Mouse (Mus musculus) G1E (cell line): ENCODE results near the gene Efna2. TPM values are rescaled to one million over a fixed set of nuclear protein-coding genes. Genes with fewer than 3 reads are reported as not detected.

Source experiments
- ATAC-seq: 2 replicates; pipeline ENCODE4 v1.8.0; 2016; ENCODE audit warnings: mild to moderate bottlenecking; ENCODE audit not compliant: insufficient number of reproducible peaks, poor library complexity, low FRiP score, severe bottlenecking; ENCODE audit errors: extremely low read depth
- DNase-seq: peaks from one replicate; pipeline ENCODE4 v3.0.0; 2012; ENCODE audit warnings: low spot score
- H3K27me3 ChIP-seq: 2 replicates; pipeline ENCODE4 v1.6.1; 2012; ENCODE audit warnings: mild to moderate bottlenecking, low read length, inconsistent platforms; ENCODE audit not compliant: insufficient read depth
- H3K36me3 ChIP-seq: replicated peaks from 2 replicates; pipeline ENCODE3; 2012; ENCODE audit warnings: mild to moderate bottlenecking, inconsistent platforms
- H3K4me1 ChIP-seq: 2 replicates; pipeline ENCODE4 v1.6.1; 2012; ENCODE audit warnings: low read depth, low read length, inconsistent platforms, mixed read lengths; ENCODE audit not compliant: insufficient read depth
- H3K4me3 ChIP-seq: 2 replicates; pipeline ENCODE4 v1.5.1; 2012; ENCODE audit warnings: low read depth, mild to moderate bottlenecking, inconsistent platforms, low read length, moderate library complexity, mixed read lengths
- H3K9me3 ChIP-seq: replicated peaks from 2 replicates; pipeline ENCODE4 v1.6.1; 2012; ENCODE audit warnings: inconsistent platforms
- CTCF ChIP-seq: IDR thresholded peaks from 2 replicates; pipeline ENCODE4 v1.5.1; 2012; ENCODE audit warnings: low read depth, low read length, inconsistent platforms, mixed read lengths
- GATA1 ChIP-seq: IDR thresholded peaks from 2 replicates; pipeline ENCODE4 v1.6.1; 2012; ENCODE audit warnings: borderline replicate concordance, low read length, inconsistent platforms, mixed read lengths
- GATA2 ChIP-seq: IDR thresholded peaks from 2 replicates; pipeline ENCODE4 v1.6.1; 2012; ENCODE audit warnings: low read depth, low read length, inconsistent platforms, borderline replicate concordance
- POLR2AphosphoS5 ChIP-seq: IDR thresholded peaks from 2 replicates; pipeline ENCODE4 v1.6.1; 2012; ENCODE audit warnings: low read depth, low read length, inconsistent platforms; ENCODE audit not compliant: insufficient replicate concordance
- TAL1 ChIP-seq: conservative IDR thresholded peaks from 2 replicates; pipeline ENCODE4 v1.6.1; 2012; ENCODE audit warnings: low read depth, low read length, inconsistent platforms, mixed read lengths
- polyA plus RNA-seq: library from polyadenylated mRNA; stranded (reverse); fragments of >175 nt; gene quantifications from 2 replicates; pipeline ENCODE4 v1.2.3, GENCODE M21; 2012
- total RNA-seq, 2 experiments: library from RNA; stranded (forward) in 1 of 2; stranded (reverse) in 1 of 2; fragments of 200-1000 nt in 1 of 2; fragments of >200 nt in 1 of 2; fragmentation: Nextera tagmentation in 1 of 2; gene quantifications; 2 replicates each; pipeline ENCODE4 v1.2.3; 2014 to 2017

The Efna2 gene
- not detected in 2 replicates for total RNA-seq (2014; fragmentation: Nextera tagmentation)
- not detected in 2 replicates for total RNA-seq (2017)
- polyA plus RNA-seq = 0.18 and 0.20 TPM in 2 replicates

DNA sequence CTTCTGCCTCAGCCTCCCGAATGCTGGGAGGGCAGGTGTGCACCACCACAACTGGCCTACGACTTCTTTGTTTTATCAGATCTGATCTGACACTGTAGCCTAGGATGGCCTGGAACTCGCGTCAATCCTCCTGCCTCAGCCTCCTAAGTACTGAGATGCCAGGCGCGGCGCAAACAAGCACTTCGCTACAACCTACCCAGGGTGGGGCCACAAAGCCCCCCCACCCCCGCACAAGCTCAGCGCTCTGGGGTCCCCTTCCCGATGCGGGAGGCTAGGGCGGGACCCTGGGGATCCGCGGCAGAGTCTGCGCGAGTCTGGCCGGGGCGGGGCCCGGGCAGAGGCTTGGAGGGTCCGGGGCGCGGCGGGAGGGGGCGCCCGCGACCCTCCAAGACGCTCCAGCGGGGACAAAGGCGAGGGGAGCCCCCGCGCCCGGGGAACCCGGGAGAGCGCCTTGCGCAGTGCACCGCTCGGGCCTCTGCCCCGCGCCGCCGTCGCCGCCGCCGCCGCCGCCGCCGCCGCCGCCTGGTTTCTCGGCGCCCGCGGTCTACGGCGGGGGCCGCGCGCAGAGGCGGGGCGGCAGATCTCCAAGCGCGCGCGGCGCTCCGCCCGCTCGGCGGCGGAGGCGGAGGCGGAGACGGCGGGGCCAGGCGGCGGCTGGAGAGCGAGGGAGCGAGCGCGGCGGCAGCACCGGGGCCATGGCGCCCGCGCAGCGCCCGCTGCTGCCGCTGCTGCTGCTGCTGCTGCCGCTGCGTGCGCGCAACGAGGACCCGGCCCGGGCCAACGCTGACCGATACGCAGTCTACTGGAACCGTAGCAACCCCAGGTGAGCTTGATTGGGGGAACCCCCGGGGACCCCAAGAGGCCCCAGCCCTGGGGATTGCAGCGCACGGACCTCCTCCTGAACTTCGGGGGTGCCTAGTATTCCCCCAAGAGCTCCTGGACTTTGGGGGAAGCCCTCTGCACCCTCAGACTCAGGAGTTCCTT, at the start of gene Efna2:
Gene Efna2 (plus strand): TSS at position 415 of the 984 bp plus-strand sequence.
- Histone ChIP-seq H3K9me3 (no peaks in the 10 kb centered on the region), H3K4me1 (peaks cover 23% of the 10 kb centered on the region), H3K4me3 (peak within 1 kb of the TSS; percentile 63; the same call in 1 of the 2 replicates), H3K27me3 (peaks cover 65% of the 10 kb centered on the region), H3K36me3 (peaks cover 24% of the 10 kb centered on the region)
- TF ChIP-seq GATA2 = no peak
- no peak for TF ChIP-seq GATA1
- no peak for TF ChIP-seq CTCF
- TF ChIP-seq POLR2AphosphoS5 = no peak
- TF ChIP-seq TAL1 = no peak
- no peak for ATAC-seq
- no peak for DNase-seq

DNA sequence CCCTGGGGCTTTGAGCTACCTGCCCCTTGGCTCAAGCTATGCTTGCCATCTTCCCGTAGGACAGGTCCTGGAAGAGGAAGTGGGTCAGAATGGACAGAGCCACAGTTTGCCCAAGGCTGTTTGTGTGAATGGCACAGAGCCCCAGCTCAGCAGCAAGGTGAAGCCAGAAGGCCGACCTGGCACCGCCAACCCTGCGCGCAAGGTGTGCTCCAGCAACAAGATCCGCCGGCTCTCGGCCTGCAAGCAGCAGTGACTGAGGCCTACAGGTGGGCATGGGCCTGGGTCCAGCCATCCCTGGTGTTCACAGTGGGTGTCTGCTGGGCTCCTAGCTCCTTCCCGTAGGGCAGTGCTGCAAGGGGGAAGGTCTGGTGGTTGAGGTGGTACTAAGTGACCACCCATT, 49.4 kb upstream of the Efna2 start:
- Histone ChIP-seq H3K9me3 (peaks cover 7% of the 10 kb centered on the region; the same call in 1 of the 2 replicates), H3K4me3 (no peak overlapping the region), H3K27me3 (no peaks in the 10 kb centered on the region; the same call in 1 of the 2 replicates), H3K36me3 (peaks cover 100% of the 10 kb centered on the region), H3K4me1 (peaks cover 53% of the 10 kb centered on the region)
- ATAC-seq = no peak
- no peak for DNase-seq
- TF ChIP-seq GATA2 (no peak), GATA1 (no peak), POLR2AphosphoS5 (no peak; the same call in 1 of the 2 replicates), TAL1 (no peak), CTCF (no peak)

GRCm38 (mm10) chr10:80130403-80131031, 48.8 kb upstream of the Efna2 start:
- H3K4me3 ChIP-seq = 0 out of 2 replicates have a peak overlapping the region, but pooled peaks have one; percentile 0
- peaks cover 7% of the 10 kb centered on the region; the same call in 1 of the 2 replicates for H3K9me3 ChIP-seq
- peaks cover 100% of the 10 kb centered on the region for H3K36me3 ChIP-seq
- ATAC-seq = no peak; the same call in 1 of the 2 replicates
- TF ChIP-seq GATA2 = no peak
- no peak for TF ChIP-seq CTCF
- TF ChIP-seq POLR2AphosphoS5 = no peak
- no peak for TF ChIP-seq GATA1
- TF ChIP-seq TAL1 = no peak
- H3K27me3 ChIP-seq = no peaks in the 10 kb centered on the region; the same call in 1 of the 2 replicates
- H3K4me1 ChIP-seq = peaks cover 54% of the 10 kb centered on the region
- no peak for DNase-seq

GRCm38 (mm10) chr10:80131316-80131951, 47.8 kb upstream of the Efna2 start:
- Histone ChIP-seq H3K4me1 (peaks cover 46% of the 10 kb centered on the region), H3K4me3 (peak overlapping the region; percentile 0; the same call in 1 of the 2 replicates), H3K27me3 (no peaks in the 10 kb centered on the region; the same call in 1 of the 2 replicates), H3K9me3 (peaks cover 7% of the 10 kb centered on the region; the same call in 1 of the 2 replicates), H3K36me3 (peaks cover 100% of the 10 kb centered on the region)
- no peak for ATAC-seq
- DNase-seq = no peak
- TF ChIP-seq POLR2AphosphoS5 = no peak; the same call in 1 of the 2 replicates
- no peak for TF ChIP-seq CTCF
- TF ChIP-seq GATA1 = no peak
- no peak for TF ChIP-seq GATA2
- no peak for TF ChIP-seq TAL1

GRCm38 (mm10) chr10:80131952-80132350, 47.3 kb upstream of the Efna2 start:
- Histone ChIP-seq H3K4me3 (no peak overlapping the region), H3K36me3 (peaks cover 100% of the 10 kb centered on the region), H3K4me1 (peaks cover 48% of the 10 kb centered on the region), H3K9me3 (peaks cover 7% of the 10 kb centered on the region; the same call in 1 of the 2 replicates), H3K27me3 (no peaks in the 10 kb centered on the region; the same call in 1 of the 2 replicates)
- TF ChIP-seq CTCF (no peak), GATA1 (no peak), GATA2 (no peak), POLR2AphosphoS5 (no peak), TAL1 (no peak)
- ATAC-seq = no peak
- no peak for DNase-seq
